Mouse (Mus musculus): ENCODE measurements around the gene Vps35l.

The Vps35l gene

GRCm38 (mm10) chr7:118777598-118778394, 37.8 kb downstream of the Vps35l start:
- DNase-seq (ENCODE audit: low spot score in 2 of 2): no peak

GRCm38 (mm10) chr7:118778561-118778960, 38.5 kb downstream of the Vps35l start:
- DNase-seq (ENCODE audit: low spot score in 2 of 2): no peak

DNA sequence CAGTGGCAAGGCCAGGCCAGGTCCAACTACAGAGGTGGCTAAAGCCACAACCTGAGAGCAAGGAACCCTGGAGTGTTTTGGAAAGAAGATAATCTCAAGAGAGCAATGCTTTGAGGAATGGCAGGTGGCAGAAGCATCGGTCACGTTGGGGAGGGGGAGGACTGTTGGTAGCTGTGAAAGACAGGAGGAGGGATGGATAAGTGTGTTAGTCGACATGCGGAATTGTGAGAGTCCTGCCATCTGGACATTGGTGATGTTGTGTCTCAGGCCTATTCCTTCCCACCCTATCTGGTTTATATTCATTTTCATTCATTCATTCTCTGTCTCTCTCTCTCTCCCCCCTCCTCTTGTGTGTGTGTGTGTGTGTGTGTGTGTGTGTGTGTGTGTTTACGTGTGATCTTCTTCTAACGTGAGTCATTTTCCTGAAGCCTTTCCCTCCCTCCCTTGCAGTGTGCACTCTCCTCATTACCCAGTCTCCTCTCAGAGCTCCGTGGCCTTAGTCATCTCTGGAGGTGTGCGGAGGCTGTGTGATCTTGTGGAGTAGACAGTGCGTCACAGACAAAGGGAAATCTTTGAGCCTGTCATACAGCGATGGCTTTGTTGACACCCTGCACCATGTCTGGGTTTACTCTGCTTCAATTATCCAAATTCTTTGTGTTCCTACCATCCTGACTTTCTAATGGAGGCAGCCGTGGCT, 43.4 kb downstream of the Vps35l start:
- DNase-seq (ENCODE audit: low spot score in 2 of 2): no peak

GRCm38 (mm10) chr7:118786091-118786490, 46.1 kb downstream of the Vps35l start:
- no peak for DNase-seq (ENCODE audit: low spot score in 2 of 2)

- DNase-seq (ENCODE audit: low spot score in 2 of 2): no peak
Observed at GRCm38 (mm10) chr7:118787326-118787725, 47.3 kb downstream of the Vps35l start.

- DNase-seq (ENCODE audit: low spot score in 2 of 2): no peak
Observed at GRCm38 (mm10) chr7:118788481-118788880, 48.5 kb downstream of the Vps35l start.

DNA sequence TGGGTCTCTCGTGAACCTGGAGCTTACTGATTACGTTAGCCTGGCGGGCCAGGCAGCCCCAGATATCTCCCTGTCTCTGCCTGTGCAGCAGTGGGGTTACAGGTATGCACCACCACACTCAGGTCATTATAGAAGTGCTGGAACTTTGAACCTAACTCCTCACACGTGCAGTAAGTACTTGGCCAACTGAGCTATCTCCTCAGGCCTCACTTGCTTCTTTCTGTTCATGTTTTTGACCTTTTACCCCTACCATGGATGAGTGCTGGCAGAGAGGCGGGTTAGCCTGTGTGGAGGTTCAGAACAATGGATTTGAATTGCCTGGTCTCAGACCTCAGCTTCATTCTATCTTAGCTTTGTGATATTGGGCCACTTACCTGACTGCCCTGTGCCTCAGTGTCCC, 50.3 kb downstream of the Vps35l start:
- DNase-seq (ENCODE audit: low spot score in 2 of 2): no peak

GRCm38 (mm10) chr7:118793899-118794298, 53.9 kb downstream of the Vps35l start:
- no peak for DNase-seq (ENCODE audit: low spot score in 2 of 2)

GRCm38 (mm10) chr7:118795779-118796178, 55.8 kb downstream of the Vps35l start:
- no peak for DNase-seq (ENCODE audit: low spot score in 2 of 2)

DNA sequence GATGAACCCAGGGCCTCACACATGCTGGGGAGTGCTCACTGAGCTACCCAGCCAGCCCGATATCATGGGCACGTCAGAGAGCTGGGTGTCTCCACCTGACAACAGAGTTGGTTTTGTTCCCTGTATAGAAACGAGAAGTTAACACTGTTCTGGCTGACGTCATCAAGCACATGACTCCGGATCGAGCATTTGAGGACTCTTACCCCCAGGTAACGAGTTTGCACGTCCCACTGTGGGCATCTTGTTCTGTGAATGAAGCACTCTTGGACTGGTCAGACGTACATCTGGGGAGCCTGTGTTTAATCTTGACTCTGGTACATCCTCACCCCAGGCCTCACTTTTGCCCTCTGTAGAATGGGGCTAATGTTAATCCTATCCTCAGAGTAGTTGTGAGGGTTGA, 56.8 kb downstream of the Vps35l start:
- no peak for DNase-seq (ENCODE audit: low spot score in 2 of 2)

DNA sequence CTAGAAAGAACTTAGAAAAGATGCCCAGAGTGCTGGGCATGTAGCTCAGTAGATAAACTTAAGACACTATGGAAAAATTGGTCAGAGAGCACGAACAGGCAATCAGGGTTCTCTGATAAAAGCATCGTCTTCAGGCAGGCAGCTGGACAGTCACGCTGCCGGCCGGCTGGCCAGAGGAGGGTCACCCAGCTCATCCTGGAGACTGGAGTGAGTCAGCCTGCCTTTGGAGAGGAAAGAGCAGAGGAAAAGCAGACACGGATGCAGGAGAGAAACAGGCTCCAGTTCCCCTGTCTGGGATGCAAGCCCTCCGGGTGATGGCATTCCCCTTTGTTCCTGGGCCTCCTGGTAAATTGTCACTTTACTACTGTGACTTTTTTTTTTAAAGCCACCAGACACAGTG, 57.6 kb downstream of the Vps35l start:
- DNase-seq (ENCODE audit: low spot score in 2 of 2): no peak

GRCm38 (mm10) chr7:118798105-118798570, 58.1 kb downstream of the Vps35l start:
- DNase-seq (ENCODE audit: low spot score in 2 of 2): peak; percentile 70 to 73

DNA sequence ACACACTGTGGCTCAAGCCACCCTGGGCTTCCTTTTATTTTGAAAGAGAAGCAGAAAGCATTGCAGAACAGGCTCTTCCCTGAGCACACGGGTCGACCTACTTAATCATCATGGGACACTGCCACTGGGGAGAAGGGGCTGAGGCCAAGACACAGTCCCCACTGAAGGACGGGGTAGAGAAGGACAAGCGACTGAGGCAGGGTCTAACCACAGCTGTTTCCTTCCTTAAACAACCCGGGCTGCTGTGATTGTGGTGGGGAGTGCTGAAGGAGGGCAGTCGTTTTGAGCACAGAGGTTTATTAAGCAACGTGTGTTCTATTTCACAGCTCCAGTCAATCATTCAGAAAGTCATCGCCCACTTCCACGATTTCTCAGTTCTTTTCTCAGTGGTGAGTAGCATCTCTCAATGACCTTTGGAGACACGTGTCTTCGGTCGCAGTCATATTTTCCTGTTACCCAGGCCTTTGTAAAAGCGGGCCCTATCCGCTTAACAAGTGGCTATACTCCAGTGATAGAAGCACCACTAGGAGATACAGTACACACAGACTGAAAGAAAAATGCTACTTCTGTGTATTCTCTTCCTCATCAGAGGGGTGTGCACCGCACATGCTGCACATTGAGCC, 60.2 kb downstream of the Vps35l start:
- DNase-seq (ENCODE audit: low spot score in 2 of 2): peak in 1 of 2 experiments; percentile 12

- no peak for DNase-seq (ENCODE audit: low spot score in 2 of 2)
Observed at GRCm38 (mm10) chr7:118801791-118802190, 61.8 kb downstream of the Vps35l start.

DNA sequence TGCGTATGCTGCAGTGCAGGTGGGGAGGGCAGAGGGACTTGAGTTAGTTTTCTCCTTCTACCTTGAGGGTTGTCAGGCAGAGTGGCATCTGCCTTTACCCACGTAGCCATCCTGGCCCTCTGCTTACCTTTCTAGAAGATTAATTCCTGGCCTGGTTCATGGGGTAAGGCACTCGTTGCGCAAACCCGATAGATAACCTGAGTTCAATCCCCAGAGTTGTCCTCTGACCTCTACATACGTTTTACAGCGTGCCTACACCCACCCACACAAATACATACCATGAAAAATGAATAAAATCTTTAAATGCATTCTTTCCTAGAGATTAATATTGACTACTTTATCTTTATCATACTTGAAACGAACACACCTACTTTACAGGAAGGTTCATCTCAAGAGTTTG, 63.4 kb downstream of the Vps35l start:
- no peak for DNase-seq (ENCODE audit: low spot score in 2 of 2)

GRCm38 (mm10) chr7:118806631-118807411, 66.8 kb downstream of the Vps35l start:
- no peak for DNase-seq (ENCODE audit: low spot score in 2 of 2)

DNA sequence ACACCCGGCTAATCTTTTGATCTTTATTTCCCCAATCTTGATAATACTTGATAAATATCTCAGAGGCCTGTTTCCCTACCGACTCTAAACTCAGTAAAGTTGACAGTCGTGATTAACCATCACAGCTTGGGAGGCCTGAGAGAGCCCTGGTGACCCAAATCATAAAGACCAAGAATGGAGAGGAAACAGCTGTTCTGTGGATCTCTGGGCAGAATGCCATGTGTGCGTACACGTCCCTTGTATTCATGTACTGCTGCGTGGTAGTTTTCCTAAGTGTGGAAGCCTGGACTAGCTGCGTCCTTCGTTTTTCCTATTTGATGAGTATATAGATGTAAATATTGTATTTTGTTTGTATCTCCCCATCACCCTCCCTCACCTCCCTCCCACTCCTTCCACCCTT, 67.9 kb downstream of the Vps35l start:
- no peak for DNase-seq (ENCODE audit: low spot score in 2 of 2)

DNA sequence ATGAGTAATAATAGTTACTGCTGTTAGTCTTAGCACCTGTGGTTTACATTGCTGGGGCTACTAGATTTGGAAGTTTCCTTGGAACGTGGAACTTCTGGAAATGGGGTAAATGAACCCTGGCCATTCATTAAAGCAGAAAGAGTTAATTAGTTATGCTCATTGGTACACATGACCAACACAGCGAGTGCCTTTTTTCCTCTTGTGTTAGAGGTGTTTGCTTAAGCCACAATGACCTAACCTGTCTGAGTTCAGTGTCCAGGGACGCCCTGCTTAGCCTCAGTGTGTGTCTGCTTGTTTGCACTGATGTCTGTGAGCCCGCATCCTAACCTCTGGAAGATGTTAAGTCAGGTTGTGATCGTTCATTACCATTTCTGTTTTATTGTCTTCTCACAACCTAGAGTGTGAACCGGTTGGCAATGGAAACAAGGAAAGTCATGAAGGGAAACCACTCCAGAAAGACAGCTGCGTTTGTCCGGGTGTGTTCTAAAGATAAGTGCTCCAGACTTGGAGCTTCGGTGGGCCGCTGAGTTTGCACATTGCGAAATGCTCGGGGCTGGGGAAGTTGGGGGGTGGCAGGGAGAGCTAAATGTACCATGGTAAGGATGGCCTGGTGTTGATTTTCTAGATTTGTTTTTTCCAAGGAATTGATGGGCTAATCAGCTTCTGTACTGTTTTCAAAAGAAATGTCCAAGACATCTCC, 71.5 kb downstream of the Vps35l start:
- DNase-seq (ENCODE audit: low spot score in 2 of 2): no peak

DNA sequence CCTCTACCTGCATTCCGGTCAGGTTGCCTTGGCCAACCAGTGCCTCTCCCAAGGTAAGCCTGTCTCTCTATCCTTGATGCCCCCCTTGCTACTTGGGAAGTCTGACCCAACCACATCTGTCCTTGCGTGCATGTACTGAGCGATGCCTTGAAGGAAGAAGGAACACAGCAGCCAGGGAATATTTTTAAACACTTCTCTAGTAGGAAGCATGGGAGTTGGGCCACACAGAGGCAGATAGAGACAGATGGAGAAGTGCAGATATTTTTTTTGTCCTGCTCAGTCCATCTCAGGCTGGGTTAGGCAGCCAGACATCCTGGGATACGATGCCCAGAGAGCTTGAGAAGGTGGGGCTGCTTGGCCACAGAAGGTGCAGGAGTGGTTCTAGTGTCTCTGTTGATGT, 73.6 kb downstream of the Vps35l start:
- no peak for DNase-seq (ENCODE audit: low spot score in 2 of 2)

- no peak for DNase-seq (ENCODE audit: low spot score in 2 of 2)
Observed at GRCm38 (mm10) chr7:118816275-118816674, 76.2 kb downstream of the Vps35l start.

GRCm38 (mm10) chr7:118817741-118818140, 77.7 kb downstream of the Vps35l start:
- DNase-seq (ENCODE audit: low spot score in 2 of 2): no peak

Data from natural killer cell, adult 2 months (primary cell).